Mouse (Mus musculus) liver (tissue): ENCODE measurements around the gene Tgfbrap1.
A peak's percentile ranks its signal among the peaks of the same experiment; 100 is the strongest.
"Not testable (repeated sequence)": the region's sequence is repeated elsewhere in the genome, so short reads cannot be mapped to it uniquely, and the experiment has no call there.

Experiments used
- DNase-seq: peaks from one replicate; pipeline ENCODE4 v3.0.0-alpha.2; 2020; ENCODE audit warnings: mixed read lengths

Tgfbrap1 gene

GRCm38 (mm10) chr1:43110556-43110955 lies 12.1 kb upstream of the Tgfbrap1 start:
- DNase-seq = peak; percentile 71

- DNase-seq = no peak
Measured at GRCm38 (mm10) chr1:43108729-43109128, 10.3 kb upstream of the Tgfbrap1 start.

GRCm38 (mm10) chr1:43094206-43094605 lies 4.2 kb downstream of the Tgfbrap1 start:
- no peak for DNase-seq

- peak; percentile 69 for DNase-seq
Measured at GRCm38 (mm10) chr1:43092056-43093015, 6.1 kb downstream of the Tgfbrap1 start.

- no peak for DNase-seq
Measured at GRCm38 (mm10) chr1:43091306-43092055, 7.0 kb downstream of the Tgfbrap1 start.

- DNase-seq = no peak
Measured at GRCm38 (mm10) chr1:43090418-43090817, 8.0 kb downstream of the Tgfbrap1 start.

GRCm38 (mm10) chr1:43082946-43083345 lies 15.5 kb downstream of the Tgfbrap1 start:
- DNase-seq = no peak

GRCm38 (mm10) chr1:43078124-43078523 lies 20.3 kb downstream of the Tgfbrap1 start:
- DNase-seq = no peak

GRCm38 (mm10) chr1:43074791-43075190 lies 23.6 kb downstream of the Tgfbrap1 start:
- no peak for DNase-seq

- DNase-seq = no peak
Measured at GRCm38 (mm10) chr1:43072561-43072960, 25.9 kb downstream of the Tgfbrap1 start.

- DNase-seq = no peak
Measured at GRCm38 (mm10) chr1:43072028-43072427, 26.4 kb downstream of the Tgfbrap1 start.

GRCm38 (mm10) chr1:43070726-43071125 lies 27.7 kb downstream of the Tgfbrap1 start:
- DNase-seq = peak; percentile 12

- no peak for DNase-seq
Measured at GRCm38 (mm10) chr1:43067551-43067950, 30.9 kb downstream of the Tgfbrap1 start.

- DNase-seq = no peak
Measured at GRCm38 (mm10) chr1:43066573-43066972, 31.9 kb downstream of the Tgfbrap1 start.

- peak; percentile 47 for DNase-seq
Measured at GRCm38 (mm10) chr1:43065615-43066310, 32.7 kb downstream of the Tgfbrap1 start.

GRCm38 (mm10) chr1:43051903-43052302 lies 46.5 kb downstream of the Tgfbrap1 start:
- DNase-seq = no peak

- DNase-seq = no peak
Measured at GRCm38 (mm10) chr1:43047811-43048210, 50.6 kb downstream of the Tgfbrap1 start.

- DNase-seq = no peak
Measured at GRCm38 (mm10) chr1:43046990-43047389, 51.4 kb downstream of the Tgfbrap1 start.

GRCm38 (mm10) chr1:43045204-43045982 lies 53.0 kb downstream of the Tgfbrap1 start:
- no peak for DNase-seq

- DNase-seq = no peak
Measured at GRCm38 (mm10) chr1:43042271-43042670, 56.2 kb downstream of the Tgfbrap1 start.

- no peak for DNase-seq
Measured at GRCm38 (mm10) chr1:43036014-43036413, 62.4 kb downstream of the Tgfbrap1 start.

GRCm38 (mm10) chr1:43015153-43015685 lies 83.2 kb downstream of the Tgfbrap1 start:
- not testable (repeated sequence) for DNase-seq
